Mouse (Mus musculus) forebrain, embryonic 13.5 days (tissue): ENCODE measurements around the gene Ccdc134. TPM values are rescaled to one million over a fixed set of nuclear protein-coding genes. Genes with fewer than 3 reads are reported as not detected.
A peak's percentile ranks its signal among the peaks of the same experiment; 100 is the strongest.
"Not testable (repeated sequence)": the region's sequence is repeated elsewhere in the genome, so short reads cannot be mapped to it uniquely, and the experiment has no call there.

Experiments used
- ATAC-seq: fragments of 200-750 bp; cut with Nextera tagmentation; 2 replicates; pipeline ENCODE4 v1.8.0; 2017
- H3K27ac ChIP-seq: fragments of 300-500 bp; sonication (generic); 2 replicates; pipeline ENCODE4 v1.5.1; 2015; ENCODE audit warnings: inconsistent platforms, mild to moderate bottlenecking, moderate library complexity
- H3K27me3 ChIP-seq: fragments of 300-500 bp; sonication (generic); 2 replicates; pipeline ENCODE4 v1.6.1; 2015; ENCODE audit warnings: mild to moderate bottlenecking, inconsistent platforms
- H3K36me3 ChIP-seq: fragments of 300-500 bp; sonication (generic); 2 replicates; pipeline ENCODE4 v1.6.1; 2015; ENCODE audit warnings: mild to moderate bottlenecking, inconsistent platforms; ENCODE audit not compliant: poor library complexity, severe bottlenecking
- H3K4me1 ChIP-seq: fragments of 300-500 bp; sonication (generic); 2 replicates; pipeline ENCODE4 v1.6.1; 2015; ENCODE audit warnings: inconsistent platforms
- H3K4me2 ChIP-seq: fragments of 300-500 bp; sonication (generic); 2 replicates; pipeline ENCODE4 v1.6.1; 2015; ENCODE audit warnings: inconsistent platforms, mild to moderate bottlenecking, moderate library complexity
- H3K4me3 ChIP-seq: fragments of 300-500 bp; sonication (generic); 2 replicates; pipeline ENCODE4 v1.5.1; 2015; ENCODE audit warnings: mild to moderate bottlenecking, inconsistent platforms
- H3K9ac ChIP-seq: fragments of 300-500 bp; sonication (generic); 2 replicates; pipeline ENCODE4 v1.6.1; 2015; ENCODE audit warnings: mild to moderate bottlenecking, inconsistent platforms
- H3K9me3 ChIP-seq: fragments of 300-500 bp; sonication (generic); replicated peaks from 2 replicates; pipeline ENCODE4 v1.6.1; 2016; ENCODE audit warnings: inconsistent platforms
- WGBS: fragments of 180-500 bp; shearing (Covaris S2); methylation state at CpG from one replicate; pipeline ENCODE4 v1.1.7; 2015; 5-methylcytosine and 5-hydroxymethylcytosine counted together
- polyA plus RNA-seq: library from polyadenylated mRNA; unstranded; fragments of >200 nt; fragmentation: Nextera tagmentation; extraction: Ambion mirVana; gene quantifications from 2 replicates; pipeline ENCODE4 v1.2.1, GENCODE M21; 2015

Gene Ccdc134
- 15.2 and 15.9 TPM in 2 replicates for polyA plus RNA-seq

GRCm38 (mm10) chr15:82127426-82128374 lies at the start of gene Ccdc134:
Ccdc134 (plus strand) TSS chr15:82127922.
- H3K27ac ChIP-seq, result peak within 1 kb of the TSS; percentile 70
- peak within 1 kb of the TSS; percentile 78 for H3K9ac ChIP-seq
- H3K4me3 ChIP-seq, result peak within 1 kb of the TSS; percentile 83
- H3K36me3 ChIP-seq, result peaks cover 9% of the 10 kb centered on the region
- peak within 1 kb of the TSS; percentile 90 for H3K4me2 ChIP-seq
- ATAC-seq, result peak; percentile 99
- H3K9me3 ChIP-seq, result no peaks in the 10 kb centered on the region
- under 1% methylated on average over 74 of the region's 74 CpGs for WGBS
- H3K27me3 ChIP-seq, result no peaks in the 10 kb centered on the region
- H3K4me1 ChIP-seq, result peaks cover 19% of the 10 kb centered on the region

GRCm38 (mm10) chr15:82079883-82080282 lies 47.8 kb upstream of the Ccdc134 start:
- Histone ChIP-seq H3K9me3 (no peaks in the 10 kb centered on the region), H3K4me1 (no peaks in the 10 kb centered on the region), H3K27me3 (no peaks in the 10 kb centered on the region), H3K27ac (no peak overlapping the region), H3K9ac (no peak overlapping the region), H3K36me3 (no peaks in the 10 kb centered on the region), H3K4me3 (no peak overlapping the region), H3K4me2 (no peak overlapping the region)
- no peak for ATAC-seq
- 69% methylated on average over 10 of the region's 10 CpGs for WGBS

GRCm38 (mm10) chr15:82081161-82081560 lies 46.6 kb upstream of the Ccdc134 start:
- Histone ChIP-seq H3K9ac (no peak overlapping the region), H3K4me1 (no peaks in the 10 kb centered on the region), H3K27ac (no peak overlapping the region), H3K4me3 (no peak overlapping the region), H3K9me3 (no peaks in the 10 kb centered on the region), H3K36me3 (no peaks in the 10 kb centered on the region), H3K27me3 (no peaks in the 10 kb centered on the region), H3K4me2 (no peak overlapping the region)
- WGBS, result 33% methylated on average over 7 of the region's 7 CpGs
- ATAC-seq, result no peak

- Histone ChIP-seq H3K27ac (no peak overlapping the region), H3K9ac (no peak overlapping the region), H3K4me1 (no peaks in the 10 kb centered on the region), H3K4me3 (no peak overlapping the region), H3K27me3 (no peaks in the 10 kb centered on the region), H3K36me3 (no peaks in the 10 kb centered on the region), H3K9me3 (no peaks in the 10 kb centered on the region), H3K4me2 (no peak overlapping the region)
- 88% methylated on average over 9 of the region's 9 CpGs for WGBS
- ATAC-seq, result no peak
Observed at GRCm38 (mm10) chr15:82085606-82086005, 42.1 kb upstream of the Ccdc134 start.

- Histone ChIP-seq H3K36me3 (no peaks in the 10 kb centered on the region), H3K27me3 (no peaks in the 10 kb centered on the region), H3K4me3 (no peak overlapping the region), H3K4me1 (no peaks in the 10 kb centered on the region), H3K27ac (no peak overlapping the region), H3K9me3 (no peaks in the 10 kb centered on the region), H3K4me2 (no peak overlapping the region), H3K9ac (no peak overlapping the region)
- ATAC-seq, result no peak
- WGBS, result 83% methylated on average over 12 of the region's 12 CpGs
Observed at GRCm38 (mm10) chr15:82086131-82086530, 41.6 kb upstream of the Ccdc134 start.

- Histone ChIP-seq H3K27me3 (no peaks in the 10 kb centered on the region), H3K9me3 (no peaks in the 10 kb centered on the region), H3K4me1 (no peaks in the 10 kb centered on the region), H3K36me3 (no peaks in the 10 kb centered on the region), H3K4me3 (no peak overlapping the region), H3K4me2 (no peak overlapping the region), H3K27ac (no peak overlapping the region), H3K9ac (no peak overlapping the region)
- WGBS, result 9% methylated on average over 10 of the region's 10 CpGs
- ATAC-seq, result no peak
Observed at GRCm38 (mm10) chr15:82087266-82087665, 40.5 kb upstream of the Ccdc134 start.

- Histone ChIP-seq H3K27me3 (no peaks in the 10 kb centered on the region), H3K4me3 (no peak overlapping the region), H3K9ac (no peak overlapping the region), H3K9me3 (no peaks in the 10 kb centered on the region), H3K27ac (no peak overlapping the region), H3K36me3 (no peaks in the 10 kb centered on the region), H3K4me1 (no peaks in the 10 kb centered on the region), H3K4me2 (no peak overlapping the region)
- no peak for ATAC-seq
- 85% methylated on average over 7 of the region's 7 CpGs for WGBS
Observed at GRCm38 (mm10) chr15:82091061-82091460, 36.7 kb upstream of the Ccdc134 start.

GRCm38 (mm10) chr15:82106953-82107555 lies 20.7 kb upstream of the Ccdc134 start:
- Histone ChIP-seq H3K4me2 (no peak overlapping the region), H3K4me3 (no peak overlapping the region), H3K4me1 (no peaks in the 10 kb centered on the region), H3K9ac (no peak overlapping the region), H3K9me3 (no peaks in the 10 kb centered on the region), H3K27me3 (no peaks in the 10 kb centered on the region), H3K36me3 (no peaks in the 10 kb centered on the region), H3K27ac (no peak overlapping the region)
- ATAC-seq, result no peak
- WGBS, result 15% methylated on average over 8 of the region's 8 CpGs

GRCm38 (mm10) chr15:82120544-82120943 lies 7.2 kb upstream of the Ccdc134 start:
- H3K4me1 ChIP-seq, result no peaks in the 10 kb centered on the region
- H3K4me3 ChIP-seq, result no peak overlapping the region
- no peaks in the 10 kb centered on the region for H3K36me3 ChIP-seq
- no peaks in the 10 kb centered on the region for H3K27me3 ChIP-seq
- WGBS, result 90% methylated on average over 8 of the region's 8 CpGs
- H3K27ac ChIP-seq, result no peak overlapping the region
- no peak for ATAC-seq
- H3K9me3 ChIP-seq, result no peaks in the 10 kb centered on the region
- H3K9ac ChIP-seq, result no peak overlapping the region
- H3K4me2 ChIP-seq, result no peak overlapping the region

- H3K4me1 ChIP-seq, result peaks cover 19% of the 10 kb centered on the region
- WGBS, result 73% methylated on average over 4 of the region's 4 CpGs
- not testable (repeated sequence) for H3K36me3 ChIP-seq, H3K9ac ChIP-seq, H3K27ac ChIP-seq, H3K9me3 ChIP-seq, ATAC-seq, H3K27me3 ChIP-seq
- peak overlapping the region; percentile 90 for H3K4me2 ChIP-seq
- peak overlapping the region; percentile 83; the same call in 1 of the 2 replicates for H3K4me3 ChIP-seq
Observed at GRCm38 (mm10) chr15:82126690-82127089, 1.0 kb upstream of the Ccdc134 start.

GRCm38 (mm10) chr15:82128398-82128797 lies 676 bp downstream of the Ccdc134 start:
- H3K36me3 ChIP-seq, result peaks cover 9% of the 10 kb centered on the region
- H3K4me2 ChIP-seq, result peak overlapping the region; percentile 90
- 0% methylated on average over 5 of the region's 5 CpGs for WGBS
- peak overlapping the region; percentile 78 for H3K9ac ChIP-seq
- ATAC-seq, result no peak
- H3K4me1 ChIP-seq, result peaks cover 19% of the 10 kb centered on the region
- no peaks in the 10 kb centered on the region for H3K27me3 ChIP-seq
- H3K9me3 ChIP-seq, result no peaks in the 10 kb centered on the region
- H3K27ac ChIP-seq, result no peak overlapping the region
- peak overlapping the region; percentile 83 for H3K4me3 ChIP-seq

- peaks cover 9% of the 10 kb centered on the region for H3K36me3 ChIP-seq
- H3K9me3 ChIP-seq, result no peaks in the 10 kb centered on the region
- H3K4me1 ChIP-seq, result peaks cover 19% of the 10 kb centered on the region
- H3K9ac ChIP-seq, result no peak overlapping the region
- no peak overlapping the region for H3K4me3 ChIP-seq
- 69% methylated on average over 7 of the region's 7 CpGs for WGBS
- no peaks in the 10 kb centered on the region for H3K27me3 ChIP-seq
- ATAC-seq, result no peak
- no peak overlapping the region for H3K27ac ChIP-seq
- no peak overlapping the region for H3K4me2 ChIP-seq
Observed at GRCm38 (mm10) chr15:82130599-82130998, 2.9 kb downstream of the Ccdc134 start.
